Mouse (Mus musculus) MEL (cell line): ENCODE results near the gene Dyrk1a.

Experiments used
- CTCF ChIP-seq, 3 experiments: IDR thresholded peaks in 2 of 3; conservative IDR thresholded peaks in 1 of 3; 2 replicates each; pipeline ENCODE4 v1.5.1; 2011 to 2012; ENCODE audit warnings: low read length in 3 of 3, low read depth in 2 of 3, mild to moderate bottlenecking in 2 of 3, improper control_type of control experiment in 1 of 3, inconsistent platforms in 1 of 3, mixed read lengths in 1 of 3, moderate library complexity in 1 of 3; ENCODE audit not compliant: control insufficient read depth in 1 of 3, insufficient read depth in 1 of 3, poor library complexity in 1 of 3, severe bottlenecking in 1 of 3
- E2F4 ChIP-seq: IDR thresholded peaks from 2 replicates; pipeline ENCODE4 v1.6.1; 2011; ENCODE audit warnings: low read depth, low read length, improper control_type of control experiment, borderline replicate concordance
- ELF1 ChIP-seq: IDR thresholded peaks from 2 replicates; pipeline ENCODE4 v1.6.1; 2014; ENCODE audit warnings: low read depth, mild to moderate bottlenecking, inconsistent platforms, low read length, improper control_type of control experiment, moderate library complexity
- GABPA ChIP-seq: IDR thresholded peaks from 2 replicates; pipeline ENCODE4 v1.6.1; 2012; ENCODE audit warnings: low read depth, mild to moderate bottlenecking, inconsistent platforms, low read length, improper control_type of control experiment, moderate library complexity
- GATA1 ChIP-seq: IDR thresholded peaks from 2 replicates; pipeline ENCODE4 v1.6.1; 2011; ENCODE audit warnings: low read depth, low read length, improper control_type of control experiment
- MAFK ChIP-seq: IDR thresholded peaks from 2 replicates; pipeline ENCODE4 v1.6.1; 2011; ENCODE audit warnings: low read depth, mild to moderate bottlenecking, low read length, improper control_type of control experiment, borderline replicate concordance
- POLR2A ChIP-seq, 2 experiments: IDR thresholded peaks; 2 replicates each; pipeline ENCODE4 v1.6.1; 2011 to 2012; ENCODE audit warnings: low read length in 2 of 2, mild to moderate bottlenecking in 2 of 2, control low read depth in 1 of 2, improper control_type of control experiment in 1 of 2, low read depth in 1 of 2, moderate library complexity in 1 of 2; ENCODE audit not compliant: control insufficient read depth in 1 of 2, insufficient read depth in 1 of 2, poor library complexity in 1 of 2
- TAL1 ChIP-seq: IDR thresholded peaks from 2 replicates; pipeline ENCODE4 v1.6.1; 2012; ENCODE audit warnings: mild to moderate bottlenecking, inconsistent platforms, low read length, moderate library complexity, mixed read lengths
- TBP ChIP-seq: IDR thresholded peaks from 2 replicates; pipeline ENCODE4 v1.8.0; 2011; ENCODE audit warnings: low read depth, low read length, improper control_type of control experiment
- UBTF ChIP-seq: IDR thresholded peaks from 2 replicates; pipeline ENCODE4 v1.6.1; 2012; ENCODE audit warnings: low read depth, mild to moderate bottlenecking, inconsistent platforms, low read length, improper control_type of control experiment, moderate library complexity, borderline replicate concordance; ENCODE audit not compliant: insufficient read depth
- ZC3H11A ChIP-seq: IDR thresholded peaks from 2 replicates; pipeline ENCODE4 v1.6.1; 2012; ENCODE audit warnings: low read depth, mild to moderate bottlenecking, inconsistent platforms, low read length, improper control_type of control experiment
- ZKSCAN1 ChIP-seq: IDR thresholded peaks from 2 replicates; pipeline ENCODE4 v1.6.1; 2012; ENCODE audit warnings: low read depth, mild to moderate bottlenecking, inconsistent platforms, low read length, improper control_type of control experiment, moderate library complexity

- TF ChIP-seq MAFK: no peak
- no peak for TF ChIP-seq CTCF (IDR thresholded peaks at IDR 0.05 in 2 of 3, conservative IDR thresholded peaks at IDR 0.05 in 1 of 3; ENCODE audit: control insufficient read depth in 1 of 3, insufficient read depth in 1 of 3, low read depth in 2 of 3, low read length in 3 of 3, poor library complexity in 1 of 3, severe bottlenecking in 1 of 3)
- TF ChIP-seq TBP: no peak
- no peak for TF ChIP-seq POLR2A (IDR thresholded peaks at IDR 0.05; ENCODE audit: control insufficient read depth in 1 of 2, insufficient read depth in 1 of 2, low read depth in 1 of 2, low read length in 2 of 2, poor library complexity in 1 of 2)
- TF ChIP-seq UBTF: no peak
- no peak for TF ChIP-seq ELF1
- no peak for TF ChIP-seq ZC3H11A
- TF ChIP-seq GATA1: no peak
- no peak for TF ChIP-seq TAL1
- no peak for TF ChIP-seq ZKSCAN1
- no peak for TF ChIP-seq GABPA
- TF ChIP-seq E2F4: no peak
These were observed 26.8 kb downstream of the Dyrk1a start for GRCm38 (mm10) chr16:94596633-94597032.
